Mouse (Mus musculus) cerebellum, adult 11-12 months (tissue): ENCODE data around the gene Kctd19.
A peak's percentile ranks its signal among the peaks of the same experiment; 100 is the strongest.

Source experiments
- DNase-seq: peaks from one replicate; pipeline ENCODE4 v3.0.0; 2022

Gene Kctd19

DNA sequence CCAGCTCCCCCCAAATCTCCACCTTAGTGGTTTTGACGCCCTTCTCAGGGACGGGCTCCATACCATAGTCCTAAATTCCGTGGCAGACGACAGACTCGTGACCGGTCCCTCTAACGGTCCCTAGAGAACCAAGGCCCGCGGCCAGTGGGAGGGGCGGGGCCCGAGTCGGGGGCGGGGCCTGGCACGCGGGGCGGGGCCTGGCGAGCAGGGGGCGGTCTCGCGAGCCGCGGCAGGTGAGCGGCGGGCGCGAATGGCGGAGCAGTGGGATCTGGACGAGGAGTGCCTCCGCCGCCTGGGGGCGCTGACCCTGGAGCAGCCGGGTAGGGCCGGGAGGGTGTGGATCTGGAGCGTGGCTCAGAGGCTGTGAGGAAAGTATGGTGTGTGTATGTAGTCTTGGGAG lies at the start of gene Kctd19, which contains the start of gene Lrrc36:
Kctd19 (minus strand) TSS at position 112 of the 400 bp plus-strand sequence.
Lrrc36 (plus strand) TSS at position 181 of the 400 bp plus-strand sequence.
- peak; percentile 69 for DNase-seq

DNA sequence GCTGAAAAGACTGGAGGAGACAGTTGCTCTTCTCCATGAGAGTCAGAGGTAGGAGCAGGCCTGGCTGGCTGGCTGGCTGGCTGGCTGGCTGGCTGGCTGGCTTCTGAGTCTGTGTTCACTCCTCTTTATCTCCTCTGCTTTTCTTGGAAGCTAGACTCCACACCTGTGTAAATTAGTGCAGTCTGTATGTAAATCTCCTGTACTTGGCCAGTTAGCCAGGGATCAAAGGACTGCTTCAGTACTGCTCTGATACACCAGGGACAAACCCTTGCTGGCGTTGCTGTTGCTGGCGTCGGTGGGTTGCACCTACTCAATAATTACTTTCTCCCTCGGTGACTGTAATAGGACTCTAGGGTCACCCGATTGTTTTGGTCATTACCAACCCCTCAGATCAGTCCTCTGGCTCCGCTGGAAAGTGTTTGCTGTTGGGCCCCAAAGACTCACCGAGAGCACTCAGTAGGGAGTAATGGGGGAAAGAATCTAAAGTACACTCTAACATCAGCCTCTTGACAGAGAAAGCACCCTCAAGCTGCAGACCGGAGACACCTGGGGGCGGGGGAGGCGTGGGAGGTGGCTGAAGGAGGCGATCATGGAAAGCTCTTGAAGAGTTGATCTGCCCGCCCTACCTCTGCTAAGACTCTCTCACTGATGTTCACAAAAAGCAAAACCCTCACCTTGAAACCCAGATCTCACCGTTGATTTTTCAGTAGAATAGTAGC lies 47.9 kb upstream of the Kctd19 start:
- no peak for DNase-seq

DNA sequence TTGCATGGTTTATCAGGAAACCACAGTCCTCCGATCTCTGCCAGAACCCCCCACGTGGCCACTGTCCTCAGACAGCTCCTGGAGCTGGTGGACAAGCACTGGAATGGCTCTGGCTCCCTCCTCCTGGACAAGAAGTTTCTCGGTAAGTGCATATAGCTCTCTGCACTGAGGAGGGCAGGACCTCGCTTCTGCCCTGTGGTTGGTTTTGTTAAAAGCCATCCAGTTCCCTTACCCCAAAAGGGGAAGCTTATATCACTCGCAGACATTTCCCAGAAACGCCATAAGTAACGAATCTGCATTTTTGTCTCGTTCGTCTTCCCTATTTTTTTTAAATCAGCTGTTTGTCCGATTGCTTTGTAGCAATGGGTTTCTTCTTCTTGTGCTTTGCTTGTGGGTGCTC lies 41.9 kb upstream of the Kctd19 start:
- no peak for DNase-seq

DNA sequence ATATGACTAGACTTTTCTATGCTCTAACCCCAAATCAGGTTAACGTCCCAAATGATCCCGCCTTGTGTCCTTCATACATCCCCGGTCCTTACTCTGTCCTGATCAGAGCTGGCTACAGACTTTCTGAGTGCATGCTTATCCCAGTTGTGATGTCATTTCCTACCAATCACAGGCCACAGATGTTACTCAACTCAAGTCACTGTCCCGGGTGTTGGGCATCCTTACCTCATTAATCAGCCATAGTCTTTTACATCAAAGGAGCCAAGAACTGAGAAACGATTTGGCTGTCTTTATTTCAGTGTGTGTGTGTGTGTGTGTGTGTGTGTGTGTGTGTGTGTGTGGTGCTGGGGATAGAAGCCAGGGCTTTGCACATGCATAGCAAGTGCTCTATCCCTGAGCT lies 40.8 kb upstream of the Kctd19 start:
- no peak for DNase-seq

DNA sequence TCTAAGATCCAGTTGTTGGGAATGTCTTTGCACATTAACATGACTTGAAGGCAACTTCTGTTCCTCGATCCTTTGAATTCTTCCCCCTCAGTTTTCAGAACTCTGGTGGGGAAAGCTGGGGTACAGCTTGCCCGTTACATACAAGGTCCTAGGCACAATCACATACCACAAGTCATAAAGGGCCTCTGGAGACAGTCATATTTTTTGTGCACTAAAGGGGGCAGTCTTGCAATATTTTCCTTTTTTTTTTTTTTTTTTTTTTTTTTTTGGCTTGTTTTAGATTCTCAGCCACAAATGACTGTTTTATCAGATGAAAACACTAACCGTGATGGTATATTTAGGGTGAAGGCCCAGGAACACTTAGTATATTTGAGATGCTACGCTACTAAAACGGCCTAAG lies 40.0 kb upstream of the Kctd19 start:
- no peak for DNase-seq

DNA sequence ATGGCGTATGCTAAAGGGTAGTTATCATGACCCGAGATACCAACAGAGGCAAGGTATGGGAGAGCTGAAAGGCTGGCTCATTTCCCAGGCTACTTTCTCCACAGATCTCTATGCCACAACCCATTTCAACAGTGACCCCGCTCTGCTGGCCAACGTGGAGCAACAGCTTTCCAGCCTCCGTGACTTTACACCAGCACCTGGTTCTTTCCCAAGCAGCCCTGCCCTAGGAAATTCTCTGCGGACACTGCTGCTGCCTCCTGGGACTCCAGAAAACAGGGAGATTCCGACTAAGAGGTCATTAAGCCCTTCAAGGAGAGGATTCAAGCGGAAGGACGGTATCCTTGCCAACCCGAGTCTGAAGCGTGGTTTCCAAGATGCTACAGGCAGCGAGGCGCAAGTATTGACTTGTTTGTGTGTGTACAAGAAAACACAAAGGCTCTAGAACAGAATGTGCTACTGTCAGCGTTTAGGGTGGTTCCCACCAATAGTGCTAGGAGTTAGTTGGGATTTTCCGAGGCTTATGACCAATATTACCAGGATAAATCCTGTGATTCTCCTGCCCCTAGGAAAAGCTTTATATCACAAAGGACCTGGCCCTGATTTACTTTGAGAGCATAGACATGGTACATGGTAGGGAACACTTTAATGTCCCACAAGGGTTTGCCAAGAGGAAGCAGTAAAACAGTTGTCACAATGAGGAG lies 38.8 kb upstream of the Kctd19 start:
- DNase-seq: no peak

DNA sequence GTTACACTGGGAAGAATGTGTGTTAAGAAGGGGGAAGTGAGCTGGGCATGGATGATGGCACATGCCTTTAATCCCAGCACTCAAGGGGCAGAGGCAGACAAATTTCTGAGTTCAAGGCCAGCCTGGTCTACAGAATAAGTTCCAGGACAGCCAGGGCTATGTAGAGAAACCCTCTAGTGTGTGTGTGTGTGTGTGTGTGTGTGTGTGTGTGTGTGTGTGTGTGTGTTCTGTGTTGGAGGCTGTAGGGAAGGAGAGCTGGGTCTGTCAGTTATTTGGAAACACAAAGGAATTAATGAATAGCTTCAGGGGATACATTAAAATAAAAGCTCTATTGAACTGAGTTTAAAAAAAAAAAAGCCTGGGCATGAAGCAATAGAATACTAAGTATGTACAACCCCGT lies 37.7 kb upstream of the Kctd19 start:
- DNase-seq: no peak

DNA sequence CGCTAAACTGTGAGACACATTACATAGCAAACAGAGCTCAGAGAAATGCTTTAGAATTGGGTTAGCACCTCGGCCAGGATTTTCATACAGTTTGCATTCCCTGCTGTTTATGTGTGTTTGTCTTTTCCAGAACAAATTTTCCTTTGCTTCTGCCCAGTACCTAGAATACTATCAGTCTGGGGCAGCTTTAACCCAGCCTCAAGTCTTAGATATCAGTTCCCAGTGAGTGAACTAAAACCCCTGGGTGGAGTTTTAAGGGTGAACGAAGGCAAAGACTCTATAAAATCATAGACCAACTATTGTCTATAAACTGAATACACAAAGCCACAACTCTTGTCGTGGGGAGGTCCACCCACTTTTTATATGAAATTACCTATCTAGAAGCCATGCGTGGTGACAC lies 35.3 kb upstream of the Kctd19 start:
- no peak for DNase-seq

DNA sequence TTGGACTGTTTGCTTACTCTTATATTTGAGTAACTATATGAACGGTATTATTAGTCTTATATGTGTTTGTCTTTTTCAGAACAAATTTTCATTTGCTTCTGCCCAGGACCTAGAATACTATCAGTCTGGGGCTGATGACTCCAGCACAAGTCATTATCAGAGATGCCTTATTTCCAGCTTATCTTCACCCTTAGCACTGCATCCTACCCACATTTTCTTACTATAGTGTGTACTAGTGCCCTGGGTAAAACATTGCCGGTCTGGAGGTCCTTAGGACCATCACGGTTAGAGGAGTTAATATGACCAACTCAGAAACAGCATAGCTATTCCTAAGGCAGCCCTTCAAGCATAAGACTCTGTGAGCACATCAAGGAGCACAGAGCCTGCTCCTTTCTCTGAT lies 34.9 kb upstream of the Kctd19 start:
- no peak for DNase-seq

DNA sequence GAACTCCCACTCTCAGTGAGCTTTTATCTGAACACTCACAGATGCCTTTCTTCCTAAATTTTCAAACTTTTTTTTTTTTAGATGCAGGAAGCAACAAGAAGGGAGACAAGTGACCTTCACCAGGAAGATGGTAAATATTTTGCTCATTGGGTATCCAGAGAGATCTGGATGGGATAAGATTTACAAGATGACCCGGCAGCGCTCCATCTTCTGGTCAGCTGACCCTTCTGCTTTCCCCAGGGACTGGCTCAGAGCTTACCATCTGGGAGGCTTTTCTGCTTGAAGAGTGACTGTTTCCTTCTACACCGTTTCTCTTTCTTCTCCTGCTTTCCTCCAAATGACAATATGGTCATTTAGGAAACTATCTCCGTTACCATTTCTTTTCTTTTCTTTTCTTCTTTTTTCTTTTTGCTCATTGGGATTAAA lies 32.8 kb upstream of the Kctd19 start:
- no peak for DNase-seq

DNA sequence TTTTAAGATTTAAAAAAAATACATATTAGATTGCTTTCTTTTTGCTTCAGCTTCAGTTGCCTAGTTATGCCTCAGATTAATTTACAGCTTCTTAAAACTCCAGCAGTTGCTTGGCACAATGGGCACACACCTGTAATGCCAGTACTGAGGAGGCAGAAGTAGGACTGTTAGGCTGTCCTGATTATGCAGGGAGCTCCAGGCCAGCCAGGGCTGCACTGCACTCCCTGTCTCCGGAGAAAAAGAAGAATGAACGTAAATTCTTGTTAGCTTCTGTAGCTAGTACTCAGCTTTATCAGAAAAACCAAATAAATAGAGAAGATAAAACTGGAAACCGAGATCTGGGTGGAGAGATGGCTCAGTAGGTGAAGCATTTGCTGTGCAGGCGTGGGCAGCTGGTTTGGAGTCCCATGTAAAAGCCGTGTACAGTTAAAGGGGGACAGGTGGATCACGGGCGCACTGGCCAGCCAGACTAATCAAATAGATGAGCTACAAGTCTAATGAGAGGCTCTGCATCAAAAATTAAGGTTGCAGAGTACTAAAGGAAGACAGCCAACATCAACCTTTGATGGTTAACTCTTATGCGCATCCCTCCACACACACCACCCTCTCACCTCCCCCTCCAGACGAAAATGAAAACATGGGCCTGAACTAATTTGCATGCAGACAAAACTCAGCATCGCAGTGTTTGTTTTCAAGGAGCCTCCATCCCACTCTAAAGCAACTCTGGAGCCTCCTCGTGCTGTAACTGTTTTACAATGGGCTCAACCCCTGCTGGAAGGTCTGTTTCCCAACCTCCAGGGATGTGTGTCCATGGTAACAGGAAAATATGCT lies 32.2 kb upstream of the Kctd19 start:
- no peak for DNase-seq

DNA sequence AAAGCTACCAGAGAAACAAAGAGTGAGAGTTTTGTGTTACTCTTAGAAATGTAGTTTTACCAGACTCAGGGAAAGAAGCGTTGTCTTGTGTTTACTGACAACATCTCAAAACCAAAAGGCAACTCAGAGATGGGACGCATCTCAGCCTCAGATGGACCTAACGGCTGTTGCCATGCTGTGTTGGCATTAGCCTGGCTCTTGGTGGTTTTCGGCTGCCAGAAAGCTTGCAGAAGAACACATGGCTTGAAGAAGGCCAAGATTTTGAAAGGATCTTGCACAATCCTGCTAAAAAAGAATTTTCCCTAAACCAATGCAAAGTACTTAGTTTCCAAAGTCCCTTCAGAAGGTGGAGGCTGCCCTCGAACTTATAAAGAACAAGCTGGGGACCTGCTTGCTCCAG lies 29.4 kb upstream of the Kctd19 start:
- no peak for DNase-seq

DNA sequence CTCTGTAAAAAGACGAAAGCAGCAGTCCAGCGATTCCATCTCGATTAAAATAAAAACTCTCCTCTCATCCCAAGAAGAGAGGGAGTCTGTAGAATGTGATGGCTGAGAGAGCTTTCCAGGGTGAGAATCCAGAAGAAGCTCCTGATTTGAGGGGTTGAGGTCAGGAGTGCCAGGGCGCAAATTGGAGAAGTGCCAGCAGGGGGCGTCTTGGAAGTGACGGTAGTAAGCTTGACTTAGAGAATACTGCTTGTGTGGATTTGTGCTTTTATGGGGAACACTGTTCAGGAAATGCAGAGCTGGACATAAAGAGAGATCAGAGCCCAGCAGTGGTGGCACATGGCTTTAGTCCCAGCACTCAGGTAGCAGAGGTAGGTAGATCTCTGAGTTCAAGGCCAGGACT lies 28.1 kb upstream of the Kctd19 start:
- DNase-seq: no peak

DNA sequence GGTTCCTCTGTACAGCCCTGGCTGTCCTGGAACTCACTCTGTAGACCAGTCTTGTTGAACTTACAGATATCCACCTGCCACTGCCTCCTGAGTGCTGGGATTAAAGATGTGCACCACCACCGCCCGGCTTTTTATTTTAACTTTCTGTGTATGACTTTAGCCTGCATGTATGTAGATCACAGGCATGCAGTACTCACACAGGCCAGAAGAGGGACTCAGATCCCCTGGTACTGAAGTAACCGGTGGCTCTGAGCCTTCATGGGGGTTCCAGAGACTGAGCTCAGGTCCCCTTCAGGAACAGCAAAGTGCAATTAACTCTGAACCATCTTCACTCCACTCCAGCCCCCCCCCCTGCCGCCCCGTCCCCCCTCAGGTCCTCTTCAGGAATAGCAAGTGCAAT lies 25.6 kb upstream of the Kctd19 start:
- no peak for DNase-seq

DNA sequence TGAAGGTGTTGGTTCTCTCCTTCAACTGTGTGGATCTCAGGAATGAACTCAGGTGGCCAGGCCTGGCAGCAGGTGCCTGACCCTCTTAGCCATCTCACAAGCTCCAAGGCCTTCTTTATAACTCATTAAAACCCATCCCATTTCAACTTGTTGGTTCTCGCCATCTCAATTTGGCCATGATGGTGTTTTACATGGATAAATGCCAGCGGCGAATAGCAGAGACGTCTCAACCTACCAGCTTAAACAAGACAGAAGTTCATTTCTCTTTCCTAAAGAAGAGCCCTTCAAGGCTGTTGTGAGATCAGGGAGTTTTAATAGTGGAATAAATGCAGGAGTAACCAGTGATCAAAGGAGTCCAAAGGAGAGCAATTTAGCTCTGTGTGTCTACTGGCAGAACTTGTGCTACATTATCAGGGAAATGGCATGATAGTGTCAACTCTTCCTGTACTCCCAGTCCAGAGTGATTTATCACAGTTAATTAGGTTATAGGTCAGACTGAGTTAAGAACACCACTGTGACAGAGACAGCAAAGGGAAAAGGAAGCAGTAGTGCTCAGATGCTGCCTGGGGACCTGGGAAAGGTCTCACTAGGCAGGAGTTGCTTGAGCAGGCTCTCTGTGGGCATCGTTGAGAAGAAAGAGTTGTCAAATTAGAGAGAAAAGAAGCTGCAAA lies 23.9 kb upstream of the Kctd19 start:
- DNase-seq: no peak

DNA sequence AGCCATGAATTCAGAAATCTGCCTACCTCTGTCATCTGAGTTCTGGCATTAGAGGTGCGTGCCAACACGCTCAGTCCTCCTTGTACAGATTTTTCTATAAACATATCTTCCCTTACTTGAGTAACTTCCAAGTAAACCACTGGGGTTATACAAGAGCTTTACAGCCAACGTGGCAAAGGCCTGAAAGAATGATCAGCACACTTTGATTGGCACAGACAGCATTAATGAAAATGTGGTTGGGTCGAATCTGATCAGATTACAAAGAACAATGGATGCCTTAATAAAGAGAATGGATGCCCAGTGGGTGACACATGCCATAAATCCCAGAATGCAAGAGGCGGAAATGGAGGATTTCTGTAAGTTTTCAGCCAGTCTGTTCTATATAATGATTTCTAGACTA lies 22.9 kb upstream of the Kctd19 start:
- no peak for DNase-seq

DNA sequence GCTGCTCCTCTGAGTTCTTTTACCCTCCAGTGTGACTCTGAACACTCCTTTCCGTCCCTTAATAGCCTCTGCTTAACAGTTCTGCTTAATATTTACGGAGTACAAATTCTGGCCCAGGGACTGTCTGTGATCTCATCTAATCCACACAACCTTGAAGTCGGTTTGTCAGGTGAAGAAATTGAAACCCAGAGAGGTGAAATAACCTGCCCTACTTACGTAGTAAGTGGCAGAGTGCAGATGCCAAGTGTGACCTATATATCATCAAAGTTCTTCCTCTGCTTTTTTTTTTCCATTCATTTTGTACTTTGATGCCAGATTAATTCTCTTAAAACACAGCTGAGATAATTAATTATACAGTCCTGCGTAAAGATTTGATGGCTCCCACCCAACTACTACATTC lies 20.8 kb upstream of the Kctd19 start:
- no peak for DNase-seq

DNA sequence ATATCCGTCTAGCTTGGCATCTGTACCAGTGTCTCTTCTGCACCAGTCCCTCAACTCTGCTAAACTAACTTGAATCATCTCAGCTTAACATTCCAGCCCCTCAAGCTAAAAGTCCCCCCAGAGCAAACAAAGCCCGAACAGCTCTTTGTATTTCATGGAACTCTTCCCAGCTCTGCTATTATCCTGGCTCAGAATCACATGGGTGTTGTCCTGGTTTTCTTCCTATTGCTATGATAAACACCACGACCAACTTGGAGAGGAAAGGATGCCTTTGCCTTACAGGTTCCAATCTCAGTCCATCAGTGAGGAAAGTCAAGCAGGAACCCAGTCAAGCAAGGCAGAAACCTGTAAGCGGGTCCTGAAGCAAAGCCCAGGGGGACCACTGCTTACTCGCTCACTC lies 20.2 kb upstream of the Kctd19 start:
- no peak for DNase-seq

DNA sequence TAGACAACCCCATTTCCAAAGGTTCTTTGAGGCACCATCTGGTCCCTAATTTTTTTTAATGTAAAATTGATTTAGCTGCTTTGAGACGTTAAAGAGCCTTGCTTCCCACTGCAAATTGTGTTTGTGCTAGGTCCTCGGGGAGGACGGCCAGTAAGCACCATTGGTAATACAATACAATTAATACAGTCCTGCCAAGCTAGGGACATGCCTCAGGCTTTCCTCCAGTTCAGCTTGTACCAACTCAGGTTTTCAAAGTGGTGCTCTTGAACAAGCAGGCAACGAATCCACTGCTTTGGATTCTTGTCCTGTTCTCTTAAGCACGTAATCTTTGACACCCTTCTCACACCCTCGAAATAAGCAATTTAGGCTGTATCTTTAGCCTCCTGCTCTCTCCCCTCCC lies 19.7 kb upstream of the Kctd19 start:
- no peak for DNase-seq

DNA sequence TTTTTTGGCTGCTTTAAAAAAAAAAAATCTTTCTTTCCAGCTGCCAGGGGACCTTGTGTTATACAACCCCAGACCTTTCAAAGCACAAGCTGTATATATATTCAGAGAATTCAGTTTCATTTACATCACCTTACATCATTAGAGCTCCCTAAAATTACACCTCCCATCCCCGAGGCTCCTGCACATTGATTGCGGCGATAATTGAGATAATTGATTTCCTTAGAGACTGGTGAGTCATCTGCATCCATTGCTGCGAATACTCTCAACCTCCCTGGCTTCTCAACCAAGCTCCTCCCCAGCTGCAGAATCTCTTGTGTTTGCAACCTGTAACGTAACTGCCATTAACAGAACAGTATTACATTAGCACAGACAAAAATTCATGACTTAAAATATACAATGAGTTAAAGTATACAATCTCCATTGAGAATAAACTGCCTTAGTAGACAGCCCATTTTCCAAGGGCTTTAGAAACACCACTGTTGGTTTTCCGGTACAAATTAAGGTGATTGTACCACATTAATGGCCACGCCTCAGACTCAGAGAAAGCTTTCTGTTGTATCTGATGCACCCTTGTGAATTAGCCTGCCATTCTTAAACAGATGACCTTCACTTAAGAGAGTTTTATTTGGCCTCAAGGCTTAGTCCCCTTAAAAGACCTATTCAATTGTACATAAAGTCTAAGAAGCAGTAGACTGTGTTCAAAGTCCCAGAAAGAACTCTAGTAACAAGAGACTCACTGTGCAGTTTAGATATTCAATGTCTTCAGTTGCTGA lies 18.6 kb upstream of the Kctd19 start:
- DNase-seq: no peak

DNA sequence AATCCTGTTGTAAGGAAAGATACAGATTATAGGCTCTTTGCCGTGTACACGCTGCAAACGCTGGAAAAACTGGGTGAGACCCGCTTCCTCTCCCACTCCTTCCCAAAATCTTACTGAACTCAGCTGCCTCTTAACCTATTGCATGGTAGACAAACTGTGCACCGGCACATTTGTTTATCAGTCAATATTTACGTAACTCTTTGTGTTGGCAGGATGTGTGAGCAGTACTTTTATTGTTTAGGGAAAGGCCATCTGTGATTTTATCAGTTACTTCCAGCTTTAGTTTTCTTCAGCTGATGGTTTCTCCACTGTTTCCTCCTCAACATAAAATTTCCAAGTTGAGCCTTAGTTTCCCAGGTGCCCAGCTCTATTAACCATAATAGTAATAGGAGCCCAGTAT lies 13.6 kb upstream of the Kctd19 start:
- no peak for DNase-seq

DNA sequence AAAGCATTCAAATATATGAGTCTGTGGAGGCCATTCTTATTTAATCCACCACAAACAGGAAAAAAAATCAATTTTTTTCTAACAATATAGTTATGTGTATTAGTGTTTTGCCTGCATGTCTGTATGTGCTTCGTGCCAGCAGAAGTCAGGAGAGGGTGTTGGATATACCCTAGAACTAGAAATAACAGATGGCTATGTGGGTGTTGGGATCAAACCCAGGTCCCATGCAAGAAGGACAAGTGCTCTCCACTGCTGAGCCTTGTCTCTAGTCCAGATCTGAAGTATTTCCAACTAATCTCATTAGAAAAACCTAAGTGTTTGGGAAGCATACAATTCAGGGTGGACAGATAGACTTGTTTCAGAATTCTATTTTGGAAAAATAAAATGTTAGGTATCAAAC lies 8.7 kb upstream of the Kctd19 start:
- DNase-seq: peak; percentile 63
